Mouse (Mus musculus): ENCODE results near the gene 4930455H04Rik. TPM values are rescaled to one million over a fixed set of nuclear protein-coding genes. Genes with fewer than 3 reads are reported as not detected.

Gene 4930455H04Rik
- polyA plus RNA-seq, 1 experiment = not detected

- no peak for TF ChIP-seq POLR2A (IDR thresholded peaks at IDR 0.05; ENCODE audit: insufficient read depth, low read depth, low read length)
- no peak for TF ChIP-seq CTCF (IDR thresholded peaks at IDR 0.05; ENCODE audit: insufficient read depth, low read depth, low read length)
- WGBS = 25% methylated on average over 1 of the region's 1 CpGs
- Histone ChIP-seq H3K4me1 (ENCODE audit: control insufficient read depth, insufficient read depth, low read length) (no peaks in the 10 kb centered on the region), H3K27ac (ENCODE audit: insufficient read depth, low read depth, low read length) (no peak overlapping the region), H3K4me3 (ENCODE audit: insufficient read depth, low read depth, low read length) (no peak overlapping the region)
Observed at GRCm38 (mm10) chr3:116985042-116985455, 17.0 kb downstream of the 4930455H04Rik start.

GRCm38 (mm10) chr3:116985741-116986140 lies 17.7 kb downstream of the 4930455H04Rik start:
- H3K27ac ChIP-seq (ENCODE audit: insufficient read depth, low read depth, low read length) = no peak overlapping the region
- 28% methylated on average over 1 of the region's 1 CpGs for WGBS
- H3K4me3 ChIP-seq (ENCODE audit: insufficient read depth, low read depth, low read length) = no peak overlapping the region
- no peak for TF ChIP-seq CTCF (IDR thresholded peaks at IDR 0.05; ENCODE audit: insufficient read depth, low read depth, low read length)
- TF ChIP-seq POLR2A (IDR thresholded peaks at IDR 0.05; ENCODE audit: insufficient read depth, low read depth, low read length) = no peak
- H3K4me1 ChIP-seq (ENCODE audit: control insufficient read depth, insufficient read depth, low read length) = no peaks in the 10 kb centered on the region

GRCm38 (mm10) chr3:116986451-116986850 lies 18.4 kb downstream of the 4930455H04Rik start:
- no peaks in the 10 kb centered on the region for H3K4me1 ChIP-seq (ENCODE audit: control insufficient read depth, insufficient read depth, low read length)
- H3K27ac ChIP-seq (ENCODE audit: insufficient read depth, low read depth, low read length) = no peak overlapping the region
- 69% methylated on average over 2 of the region's 2 CpGs for WGBS
- TF ChIP-seq POLR2A (IDR thresholded peaks at IDR 0.05; ENCODE audit: insufficient read depth, low read depth, low read length) = no peak
- TF ChIP-seq CTCF (IDR thresholded peaks at IDR 0.05; ENCODE audit: insufficient read depth, low read depth, low read length) = no peak
- H3K4me3 ChIP-seq (ENCODE audit: insufficient read depth, low read depth, low read length) = no peak overlapping the region

- no peak overlapping the region for H3K4me3 ChIP-seq (ENCODE audit: insufficient read depth, low read depth, low read length)
- WGBS = 84% methylated on average over 3 of the region's 3 CpGs
Observed at GRCm38 (mm10) chr3:116988221-116988620, 20.2 kb downstream of the 4930455H04Rik start.

GRCm38 (mm10) chr3:116991180-116991579 lies 23.1 kb downstream of the 4930455H04Rik start:
- no peak for TF ChIP-seq CTCF (IDR thresholded peaks at IDR 0.05; ENCODE audit: insufficient read depth, low read depth, low read length)
- no peak for TF ChIP-seq POLR2A (IDR thresholded peaks at IDR 0.05; ENCODE audit: insufficient read depth, low read depth, low read length)
- no peak overlapping the region for H3K27ac ChIP-seq (ENCODE audit: insufficient read depth, low read depth, low read length)
- WGBS = 94% methylated on average over 2 of the region's 2 CpGs
- no peak overlapping the region for H3K4me3 ChIP-seq (ENCODE audit: insufficient read depth, low read depth, low read length)
- no peaks in the 10 kb centered on the region for H3K4me1 ChIP-seq (ENCODE audit: control insufficient read depth, insufficient read depth, low read length)

More at GRCm38 (mm10) chr3:116988221-116988620, 20.2 kb downstream of the 4930455H04Rik start:
- Histone ChIP-seq H3K27ac (ENCODE audit: insufficient read depth, low read depth, low read length) (no peak overlapping the region), H3K4me1 (ENCODE audit: control insufficient read depth, insufficient read depth, low read length) (no peaks in the 10 kb centered on the region)
- TF ChIP-seq POLR2A (IDR thresholded peaks at IDR 0.05; ENCODE audit: insufficient read depth, low read depth, low read length) = no peak
- TF ChIP-seq CTCF (IDR thresholded peaks at IDR 0.05; ENCODE audit: insufficient read depth, low read depth, low read length) = no peak

GRCm38 (mm10) chr3:116993011-116993410 lies 24.9 kb downstream of the 4930455H04Rik start:
- Histone ChIP-seq H3K27ac (ENCODE audit: insufficient read depth, low read depth, low read length) (no peak overlapping the region), H3K4me1 (ENCODE audit: control insufficient read depth, insufficient read depth, low read length) (no peaks in the 10 kb centered on the region), H3K4me3 (ENCODE audit: insufficient read depth, low read depth, low read length) (no peak overlapping the region)
- WGBS = 92% methylated on average over 2 of the region's 2 CpGs
- TF ChIP-seq CTCF (IDR thresholded peaks at IDR 0.05; ENCODE audit: insufficient read depth, low read depth, low read length) = no peak

GRCm38 (mm10) chr3:117001686-117002485 lies 33.8 kb downstream of the 4930455H04Rik start:
- no peak overlapping the region for H3K4me3 ChIP-seq (ENCODE audit: insufficient read depth, low read depth, low read length)
- 0 out of 2 replicates have a peak, but pooled peaks cover 2% of the 10 kb centered on the region for H3K4me1 ChIP-seq (ENCODE audit: control insufficient read depth, insufficient read depth, low read length)
- TF ChIP-seq POLR2A (IDR thresholded peaks at IDR 0.05; ENCODE audit: insufficient read depth, low read depth, low read length) (no peak), CTCF (IDR thresholded peaks at IDR 0.05; ENCODE audit: insufficient read depth, low read depth, low read length) (no peak)
- no peak overlapping the region for H3K27ac ChIP-seq (ENCODE audit: insufficient read depth, low read depth, low read length)
- WGBS = 47% methylated on average over 9 of the region's 9 CpGs

GRCm38 (mm10) chr3:117003379-117003778 lies 35.3 kb downstream of the 4930455H04Rik start:
- H3K27ac ChIP-seq (ENCODE audit: insufficient read depth, low read depth, low read length) = no peak overlapping the region
- H3K4me3 ChIP-seq (ENCODE audit: insufficient read depth, low read depth, low read length) = no peak overlapping the region
- no peak for TF ChIP-seq POLR2A (IDR thresholded peaks at IDR 0.05; ENCODE audit: insufficient read depth, low read depth, low read length)
- TF ChIP-seq CTCF (IDR thresholded peaks at IDR 0.05; ENCODE audit: insufficient read depth, low read depth, low read length) = no peak
- 45% methylated on average over 6 of the region's 6 CpGs for WGBS
- 0 out of 2 replicates have a peak, but pooled peaks cover 2% of the 10 kb centered on the region for H3K4me1 ChIP-seq (ENCODE audit: control insufficient read depth, insufficient read depth, low read length)

GRCm38 (mm10) chr3:117006636-117007035 lies 38.6 kb downstream of the 4930455H04Rik start:
- 90% methylated on average over 3 of the region's 3 CpGs for WGBS
- H3K27ac ChIP-seq (ENCODE audit: insufficient read depth, low read depth, low read length) = no peak overlapping the region

More at GRCm38 (mm10) chr3:117006636-117007035, 38.6 kb downstream of the 4930455H04Rik start:
- H3K4me1 ChIP-seq (ENCODE audit: control insufficient read depth, insufficient read depth, low read length) = 0 out of 2 replicates have a peak, but pooled peaks cover 2% of the 10 kb centered on the region
- TF ChIP-seq CTCF (IDR thresholded peaks at IDR 0.05; ENCODE audit: insufficient read depth, low read depth, low read length) (no peak), POLR2A (IDR thresholded peaks at IDR 0.05; ENCODE audit: insufficient read depth, low read depth, low read length) (no peak)
- no peak overlapping the region for H3K4me3 ChIP-seq (ENCODE audit: insufficient read depth, low read depth, low read length)
